Mouse (Mus musculus) pancreas, adult 10 weeks (tissue): ENCODE results near the gene Gm28048. TPM values are rescaled to one million over a fixed set of nuclear protein-coding genes. Genes with fewer than 3 reads are reported as not detected.

Experiments used
- polyA plus RNA-seq: library from polyadenylated mRNA; stranded (reverse); fragments of 350-450 nt; fragmentation: Illumina TruSeq; extraction: RNeasy Lipid Tissue Mini Kit (QIAGEN cat#74804); gene quantifications from one replicate; pipeline ENCODE4 v1.2.3, GENCODE M21; 2015; ENCODE audit warnings: low read depth, low replicate concordance; ENCODE audit not compliant: insufficient read depth

The Gm28048 gene
- polyA plus RNA-seq = 6.9 TPM

DNA sequence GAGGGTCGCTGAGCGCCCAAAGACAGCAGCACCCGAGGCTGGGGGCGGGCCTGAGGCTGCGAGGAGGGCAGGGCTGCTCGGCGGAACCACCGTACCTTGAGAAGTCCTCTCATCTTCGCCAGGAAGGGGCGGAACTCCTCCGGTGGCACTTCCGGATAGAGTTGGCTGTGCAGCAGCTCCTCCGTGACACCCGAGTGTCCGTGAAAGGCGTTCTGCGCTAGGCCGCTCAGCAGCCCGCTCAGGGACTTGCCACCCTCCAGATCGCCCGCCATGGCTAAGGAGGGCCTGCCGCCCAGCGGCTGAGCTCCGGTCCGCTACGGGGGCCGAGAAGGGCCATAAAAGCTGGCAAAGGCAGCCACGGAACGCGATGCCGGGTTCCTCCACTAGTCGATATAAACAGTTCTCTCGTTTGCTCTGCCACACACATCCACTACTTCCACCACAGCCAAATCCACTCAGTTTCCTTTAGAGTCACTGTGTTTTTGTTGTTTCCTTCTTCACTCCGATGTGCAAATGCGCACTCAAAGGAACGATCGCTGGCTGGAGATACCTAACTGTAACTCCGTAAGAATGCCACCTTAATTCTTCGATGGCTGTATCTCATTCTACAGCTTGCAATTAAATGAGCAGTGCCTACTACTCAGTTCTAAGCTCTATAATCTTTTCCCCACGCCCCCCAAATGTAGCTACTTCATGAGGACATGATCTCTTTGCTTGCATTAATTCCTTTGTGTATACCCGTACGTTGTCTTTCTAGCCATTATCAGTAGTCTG, at the start of gene Gm28048, which contains the start of gene Commd1:
Gene Gm28048 (minus strand): TSS at position 107 of the 774 bp plus-strand sequence.
Gene Commd1 (minus strand): TSS at position 399 of the 774 bp plus-strand sequence.

GRCm38 (mm10) chr11:23007481-23008180, 25.7 kb upstream of the Gm28048 start, which contains the start of gene Fam161a:
Gene Fam161a (plus strand): TSS chr11:23007531.

GRCm38 (mm10) chr11:22990393-22991126, 8.7 kb upstream of the Gm28048 start, which contains the start of gene Cct4:
Gene Cct4 (plus strand): TSS chr11:22990519.

GRCm38 (mm10) chr11:22971835-22972709, 9.8 kb downstream of the Gm28048 start, which contains the start of gene Zrsr1:
Gene Zrsr1 (plus strand): TSS chr11:22972005.

DNA sequence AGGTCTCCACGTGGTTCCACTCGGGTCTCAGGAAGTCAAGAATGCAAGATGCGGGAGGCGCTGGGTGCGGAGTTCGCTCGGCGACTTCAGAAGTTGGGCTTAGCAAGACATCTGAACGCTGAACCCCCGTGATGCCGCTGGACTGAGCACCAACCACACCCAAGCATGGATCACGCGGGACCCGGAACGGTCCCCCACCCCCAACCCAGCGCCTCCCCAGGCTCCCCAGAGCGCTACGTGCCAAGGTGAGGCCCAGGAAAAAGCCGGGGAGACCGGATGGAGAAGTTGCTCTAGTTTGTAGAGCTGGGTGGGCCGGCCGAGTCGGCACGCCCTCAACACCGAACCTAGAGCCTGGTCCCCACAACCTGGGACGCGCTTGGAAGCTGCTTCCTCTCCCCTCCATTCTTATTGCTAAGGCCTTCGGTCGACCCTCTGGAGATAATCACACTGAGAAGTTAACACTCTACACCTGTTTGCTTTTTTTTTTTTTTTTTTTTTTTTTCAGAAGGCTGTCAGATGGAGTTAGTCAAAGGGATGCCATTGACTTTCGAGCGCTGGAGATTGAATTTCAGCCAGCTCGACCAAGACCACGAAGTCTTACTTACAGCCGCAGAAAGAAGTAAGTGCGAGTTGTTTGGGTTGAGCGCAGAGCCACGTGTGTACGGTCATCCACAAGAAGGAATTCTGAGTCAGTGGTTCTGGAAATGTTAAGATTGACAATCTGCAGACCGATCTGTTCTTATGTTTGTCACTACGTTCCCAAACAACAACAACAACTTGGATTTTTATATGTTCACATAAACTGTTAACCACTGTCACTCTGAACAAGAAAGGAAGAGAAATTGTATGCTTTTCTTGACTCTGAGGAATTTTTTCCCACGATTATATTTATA, 121.3 kb downstream of the Gm28048 start, which contains the start of gene B3gnt2:
Gene B3gnt2 (minus strand): TSS at position 627 of the 893 bp plus-strand sequence.

Other genes with a start within 250 kb of the Gm28048 start
- 0.39 TPM for gene B3gnt2, start 121.1 kb downstream of the Gm28048 start, polyA plus RNA-seq
- 5.0 TPM for gene Zrsr1, start 10.1 kb downstream of the Gm28048 start, polyA plus RNA-seq
- gene Commd1, start 292 bp upstream of the Gm28048 start, polyA plus RNA-seq = 36.5 TPM
- 36.1 TPM for gene Cct4, start 8.4 kb upstream of the Gm28048 start, polyA plus RNA-seq
- gene Fam161a, start 25.4 kb upstream of the Gm28048 start, polyA plus RNA-seq = 3.3 TPM